Mouse (Mus musculus) embryonic stem cell, embryonic (primary cell): ENCODE data around the gene Nsg2.

Experiments
- CTCF ChIA-PET, 4 experiments: fragments of 300-600 bp in 2 of 4; fragments of 350-600 bp in 2 of 4; sonication (Branson Sonifier 250); formaldehyde crosslinking; loops; one replicate each; lab custom pipeline; 2022; ENCODE audit warnings: inconsistent platforms in 2 of 4; lab: Charles Lee
- POLR2A ChIA-PET, 4 experiments: fragments of 300-600 bp in 2 of 4; fragments of 350-600 bp in 2 of 4; sonication (Branson Sonifier 250); formaldehyde crosslinking; loops; one replicate each; lab custom pipeline; 2022; ENCODE audit warnings: antibody characterized with exemption in 4 of 4, inconsistent platforms in 1 of 4; lab: Charles Lee

The Nsg2 gene

DNA sequence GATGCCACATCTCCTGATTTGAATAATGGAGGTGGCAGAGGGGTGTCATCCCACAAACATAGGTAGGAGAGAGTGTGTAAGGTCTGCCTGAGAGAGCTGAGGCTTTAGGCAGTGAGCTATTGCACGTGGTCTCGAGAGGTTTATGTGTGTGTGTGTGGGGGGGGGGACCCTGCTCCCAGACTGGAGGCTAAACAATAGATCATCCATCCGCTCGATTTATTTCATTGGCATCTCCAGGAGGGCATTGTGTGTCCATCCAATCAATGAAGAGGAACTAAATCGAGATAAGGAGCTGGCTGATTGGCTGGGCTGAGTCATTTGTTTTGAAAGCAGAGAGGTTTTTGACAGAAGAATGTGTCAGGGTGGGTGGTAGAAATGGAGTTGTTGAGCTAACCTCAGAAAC, 2.4 kb downstream of the Nsg2 start:
- ChIA-PET POLR2A (interaction anchor here in 3 of 4 experiments (0.7 to 8.0 kb wide), 11 partner anchors 8 to 204 kb away, joined by 3 to 101 read pairs (median 3); no protein-coding TSS in a partner anchor), CTCF (interaction anchor here in 2 of 4 experiments (0.6 to 1.4 kb wide), 4 partner anchors 159 to 354 kb away, joined by 3 to 4 read pairs (median 4); no protein-coding TSS in a partner anchor)

DNA sequence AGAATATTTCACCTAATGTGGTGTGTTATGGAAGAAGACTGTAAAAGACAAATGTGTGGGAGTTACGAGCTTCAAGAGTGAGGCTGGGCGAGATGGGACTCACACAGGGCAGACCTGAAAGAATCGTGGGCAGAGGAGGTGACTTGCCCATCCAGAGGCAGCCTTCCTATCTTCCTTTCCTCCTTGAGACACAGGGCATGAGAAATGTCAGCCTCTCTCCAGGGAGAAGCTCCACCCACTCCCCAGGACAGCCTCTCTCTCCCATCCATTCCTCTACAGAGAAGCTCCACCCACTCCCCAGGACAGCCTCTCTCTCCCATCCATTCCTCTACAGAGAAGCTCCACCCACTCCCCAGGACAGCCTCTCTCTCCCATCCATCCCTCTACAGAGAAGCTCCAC, 7.8 kb downstream of the Nsg2 start:
- CTCF ChIA-PET, result interaction anchor here in 1 of 4 experiments (0.6 to 0.7 kb wide), 2 partner anchors 58 to 595 kb away, joined by 3 read pairs; no protein-coding TSS in a partner anchor
- POLR2A ChIA-PET, result interaction anchor here in 3 of 4 experiments (0.7 to 4.2 kb wide), 11 partner anchors 10 to 138 kb away, joined by 3 to 20 read pairs (median 4); no protein-coding TSS in a partner anchor

DNA sequence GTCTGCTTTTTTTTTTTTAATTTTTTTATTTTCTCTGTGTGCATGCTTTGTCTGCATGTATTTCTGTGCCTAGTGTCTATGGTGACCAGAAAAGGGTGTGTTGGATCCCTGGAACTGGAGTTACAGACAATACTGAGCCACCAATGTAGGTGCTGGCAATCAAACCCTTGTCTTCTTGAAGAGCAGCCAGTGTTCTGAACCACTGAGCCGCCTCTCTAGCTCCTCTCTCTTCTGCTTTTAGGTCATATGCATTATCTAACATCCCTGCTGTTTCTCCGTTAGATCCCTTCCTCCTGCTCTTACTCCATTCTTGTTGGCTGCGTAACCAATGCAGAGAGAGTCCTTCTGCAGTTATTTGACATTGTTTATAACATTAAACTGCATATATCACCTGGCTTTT, 8.6 kb downstream of the Nsg2 start:
- CTCF ChIA-PET, result no interaction called here
- POLR2A ChIA-PET, result interaction anchor here in 2 of 4 experiments (0.8 to 4.2 kb wide), 6 partner anchors 12 to 31 kb away, joined by 3 to 20 read pairs (median 7); no protein-coding TSS in a partner anchor

DNA sequence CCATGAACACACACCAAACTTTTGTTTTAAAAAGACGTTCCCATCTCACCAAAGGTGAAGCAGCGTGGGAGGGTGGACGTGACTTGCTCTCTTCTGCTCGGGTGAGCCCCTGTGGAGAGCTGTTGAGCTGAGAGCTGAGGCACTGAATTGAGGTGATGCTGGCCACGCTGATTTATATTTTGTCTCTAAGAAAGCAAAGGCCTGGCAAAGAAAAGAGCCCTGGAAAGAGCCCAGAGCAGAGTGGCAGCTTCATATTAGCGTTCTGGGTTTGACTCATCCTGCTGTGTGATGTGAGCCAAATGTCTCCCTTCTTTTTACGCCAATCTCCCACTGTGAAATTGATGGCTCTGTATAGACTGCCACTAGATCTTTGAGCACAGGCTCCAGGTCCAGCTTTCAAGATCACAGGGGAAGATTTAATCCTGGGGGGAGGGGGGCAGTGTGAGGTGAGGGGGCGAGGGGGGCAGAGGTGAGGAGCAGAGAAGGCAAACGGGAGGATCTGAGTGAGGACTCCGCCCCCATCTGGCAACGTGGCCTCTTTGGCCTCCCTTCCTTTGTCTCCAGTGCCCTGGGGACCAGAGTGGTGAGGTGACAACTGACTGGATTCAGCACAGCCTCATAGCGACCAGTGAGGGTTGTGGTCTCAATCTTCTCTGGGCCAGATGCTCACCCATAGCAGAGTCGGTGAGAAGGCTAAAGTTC, 9.8 kb downstream of the Nsg2 start:
- ChIA-PET POLR2A (interaction anchor here in 3 of 4 experiments (0.6 to 4.2 kb wide), 15 partner anchors 8 to 414 kb away, joined by 3 to 20 read pairs (median 4); partner anchors contain the start of gene Nsg2 (in 2 of the 3)), CTCF (interaction anchor here in 1 of 4 experiments (0.6 kb wide), 1 partner anchor 174 kb away, joined by 3 read pairs; no protein-coding TSS in a partner anchor)

GRCm38 (mm10) chr11:32010663-32010970, 10.4 kb downstream of the Nsg2 start:
- ChIA-PET POLR2A (interaction anchor here in 2 of 4 experiments (0.6 to 4.2 kb wide), 12 partner anchors 9 to 415 kb away, joined by 3 to 20 read pairs (median 4); partner anchors contain the start of gene Nsg2 (in 2 of the 2)), CTCF (no interaction called here)

- POLR2A ChIA-PET, result interaction anchor here in 2 of 4 experiments (0.6 to 1.3 kb wide), 6 partner anchors 9 to 32 kb away, joined by 3 to 5 read pairs (median 4); partner anchors contain the start of gene Nsg2 (in 1 of the 2)
Observed at GRCm38 (mm10) chr11:32011867-32012603, 11.8 kb downstream of the Nsg2 start.

GRCm38 (mm10) chr11:32013014-32013427, 12.8 kb downstream of the Nsg2 start:
- ChIA-PET CTCF (interaction anchor here in 2 of 4 experiments (1.2 to 1.9 kb wide), 2 partner anchors 149 to 308 kb away, joined by 3 to 6 read pairs; no protein-coding TSS in a partner anchor), POLR2A (interaction anchor here in 2 of 4 experiments (0.6 to 1.3 kb wide), 5 partner anchors 11 to 258 kb away, joined by 3 to 5 read pairs (median 3); no protein-coding TSS in a partner anchor)

More at GRCm38 (mm10) chr11:32011867-32012603, 11.8 kb downstream of the Nsg2 start:
- CTCF ChIA-PET, result interaction anchor here in 2 of 4 experiments (1.2 to 1.9 kb wide), 2 partner anchors 150 to 309 kb away, joined by 3 to 6 read pairs; no protein-coding TSS in a partner anchor

DNA sequence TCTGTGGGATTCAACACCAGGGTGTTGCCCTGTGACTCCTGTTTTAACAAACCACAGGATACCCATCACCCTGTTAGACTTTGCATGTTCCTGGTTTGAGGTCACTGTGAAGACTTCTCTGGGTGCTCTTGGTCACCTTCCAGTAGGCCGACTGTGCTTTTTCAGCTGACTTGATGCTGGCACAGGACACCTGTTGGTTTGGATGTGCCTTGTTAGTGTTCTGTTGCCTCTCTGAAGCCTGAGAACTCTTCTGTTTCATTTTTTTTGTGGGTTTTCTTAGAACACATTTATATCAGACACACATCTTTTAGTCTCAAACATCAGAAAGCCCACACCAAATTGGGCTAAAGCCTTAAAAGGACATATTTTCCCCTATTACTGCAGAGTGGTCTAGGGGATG, 13.3 kb downstream of the Nsg2 start:
- CTCF ChIA-PET, result no interaction called here
- POLR2A ChIA-PET, result interaction anchor here in 1 of 4 experiments (1.0 kb wide), 1 partner anchor 27 kb away, joined by 3 read pairs; no protein-coding TSS in a partner anchor

GRCm38 (mm10) chr11:32018201-32018600, 17.9 kb downstream of the Nsg2 start:
- CTCF ChIA-PET, result no interaction called here
- POLR2A ChIA-PET, result interaction anchor here in 2 of 4 experiments (0.8 to 3.8 kb wide), 7 partner anchors 10 to 42 kb away, joined by 3 to 15 read pairs (median 3); no protein-coding TSS in a partner anchor

GRCm38 (mm10) chr11:32020031-32020965, 20.0 kb downstream of the Nsg2 start:
- CTCF ChIA-PET, result interaction anchor here in 3 of 4 experiments (0.6 to 1.2 kb wide), 7 partner anchors 10 to 436 kb away, joined by 3 read pairs; no protein-coding TSS in a partner anchor
- POLR2A ChIA-PET, result interaction anchor here (0.5 to 3.8 kb wide), 31 partner anchors 8 to 905 kb away, joined by 3 to 15 read pairs (median 4); partner anchors contain the start of genes Nsg2 (in 1 of the 4) and Stc2 (in 1 of the 4)

DNA sequence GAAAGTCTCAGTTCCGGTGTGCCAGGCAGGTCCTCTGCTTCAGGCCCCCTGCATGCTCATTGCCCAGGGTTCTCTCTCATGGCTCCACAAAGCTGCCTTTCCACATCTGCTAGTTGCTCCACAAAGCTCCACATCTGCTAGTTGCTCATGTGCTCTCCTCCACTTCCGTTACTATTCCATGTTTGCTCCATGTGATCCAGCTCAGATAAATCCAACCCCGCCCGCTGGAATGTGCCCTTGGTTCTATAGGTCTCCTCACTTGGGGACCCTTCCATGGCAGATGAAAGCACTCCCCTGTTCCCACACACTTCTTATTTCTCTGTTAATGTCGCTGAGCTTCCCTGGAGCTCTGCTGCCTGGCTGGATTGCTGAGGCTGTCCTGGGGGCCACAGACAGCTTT, 26.4 kb downstream of the Nsg2 start:
- ChIA-PET POLR2A (no interaction called here), CTCF (no interaction called here)

GRCm38 (mm10) chr11:32027474-32028342, 27.4 kb downstream of the Nsg2 start:
- POLR2A ChIA-PET, result interaction anchor here in 2 of 4 experiments (1.9 to 2.4 kb wide), 2 partner anchors 8 to 46 kb away, joined by 7 read pairs; no protein-coding TSS in a partner anchor
- CTCF ChIA-PET, result no interaction called here

DNA sequence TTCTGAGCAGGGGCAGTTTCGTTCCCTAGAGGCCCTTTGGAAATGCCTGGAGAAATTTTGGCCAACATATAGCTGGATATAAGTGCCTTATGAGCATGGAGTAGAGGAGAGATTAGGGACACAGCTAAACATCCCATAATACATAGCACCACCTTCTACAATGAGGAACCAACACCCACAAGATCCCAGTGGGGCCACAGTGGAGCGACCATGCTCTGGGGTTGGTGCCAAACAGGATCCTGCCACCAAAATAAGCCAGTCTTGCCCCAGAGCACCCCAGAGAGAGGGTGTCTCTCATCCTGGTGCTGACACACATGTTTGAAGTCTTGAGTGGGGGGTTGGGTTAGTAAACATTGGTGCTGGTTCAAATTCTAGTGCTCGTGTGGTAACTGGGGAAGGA, 28.3 kb downstream of the Nsg2 start:
- CTCF ChIA-PET, result no interaction called here
- POLR2A ChIA-PET, result interaction anchor here in 2 of 4 experiments (1.6 to 2.4 kb wide), 4 partner anchors 8 to 47 kb away, joined by 3 to 7 read pairs (median 6); no protein-coding TSS in a partner anchor

DNA sequence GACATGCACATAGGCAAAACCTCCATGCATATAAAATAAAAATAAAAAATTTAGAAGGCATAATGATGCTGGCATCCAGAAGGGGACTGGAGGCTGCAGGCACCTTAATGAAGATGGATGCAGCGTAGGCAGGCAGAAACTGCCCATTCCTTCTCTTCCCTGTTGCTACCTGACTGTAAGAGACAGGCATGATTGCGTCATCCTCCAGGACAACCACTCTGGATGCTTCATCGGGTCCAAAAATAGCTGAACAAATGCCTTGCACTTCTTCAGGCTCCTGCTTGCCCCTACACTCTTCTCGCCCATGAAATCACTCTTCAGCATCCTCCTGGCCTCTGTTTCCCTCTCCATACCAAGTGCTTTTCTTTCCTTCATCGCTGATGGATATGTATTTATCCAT, 29.1 kb downstream of the Nsg2 start:
- CTCF ChIA-PET, result interaction anchor here in 2 of 4 experiments (0.5 to 1.2 kb wide), 2 partner anchors 9 to 171 kb away, joined by 3 read pairs; partner anchors contain the start of gene Il9r (in 1 of the 2)

DNA sequence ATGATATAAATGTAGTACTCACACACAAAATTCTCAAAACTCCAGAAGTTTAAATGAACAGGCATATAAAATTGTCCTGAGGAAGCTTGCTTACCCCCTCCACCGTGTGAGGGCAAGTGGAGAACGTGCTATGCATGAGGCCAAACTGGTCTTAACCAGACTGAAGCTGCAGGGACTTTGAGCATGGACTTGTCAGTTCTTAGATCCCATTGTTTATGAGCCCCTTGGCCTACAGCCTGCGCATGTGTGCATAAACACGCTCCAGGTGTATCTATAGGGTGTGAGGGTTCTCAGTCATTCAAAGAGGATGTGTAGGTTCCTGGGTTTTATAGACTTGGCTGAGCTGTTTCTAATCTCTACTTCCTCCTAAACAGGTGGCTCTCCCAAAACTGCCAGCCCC, 31.1 kb downstream of the Nsg2 start:
- ChIA-PET POLR2A (interaction anchor here in 2 of 4 experiments (2.0 to 2.8 kb wide), 3 partner anchors 11 to 44 kb away, joined by 5 to 11 read pairs (median 6); no protein-coding TSS in a partner anchor), CTCF (interaction anchor here in 1 of 4 experiments (0.6 kb wide), 1 partner anchor 429 kb away, joined by 3 read pairs; no protein-coding TSS in a partner anchor)

More for the DNA sequence above, 29.1 kb downstream of the Nsg2 start:
- POLR2A ChIA-PET, result interaction anchor here in 2 of 4 experiments (1.0 to 2.4 kb wide), 8 partner anchors 9 to 48 kb away, joined by 3 to 7 read pairs (median 4); no protein-coding TSS in a partner anchor

- CTCF ChIA-PET, result no interaction called here
- POLR2A ChIA-PET, result interaction anchor here in 2 of 4 experiments (0.6 to 2.8 kb wide), 3 partner anchors 12 to 1282 kb away, joined by 4 to 11 read pairs (median 5); no protein-coding TSS in a partner anchor
Observed at GRCm38 (mm10) chr11:32032053-32032452, 31.8 kb downstream of the Nsg2 start.
